Mouse (Mus musculus): ENCODE measurements at regions not wholly inside any gene's neighbourhood (a gene's known extent, or its start where the extent isn't known, plus 50 kb on each side); places are given as distances from the start of the nearest gene placed in this dataset.

DNA sequence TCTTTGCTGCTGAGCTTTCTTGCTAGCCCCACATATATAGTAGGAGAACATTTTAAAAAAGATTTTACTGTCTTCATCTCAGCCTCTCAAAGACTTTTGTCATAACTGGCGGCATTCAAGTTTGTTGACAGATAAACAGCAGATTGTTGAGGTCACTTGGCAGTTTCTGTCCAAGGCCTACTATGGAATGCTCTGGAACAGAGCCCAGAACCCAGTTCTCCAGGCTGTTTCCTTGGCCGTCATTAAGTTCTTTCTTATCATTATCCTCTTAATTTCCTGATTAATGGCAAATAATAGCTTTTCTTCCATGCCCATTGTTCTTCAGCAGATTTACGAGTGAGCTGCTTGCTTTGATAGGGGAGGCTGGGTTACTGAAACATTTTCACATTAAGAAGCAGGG is 203.9 kb downstream of the Fam173b start:
- Histone ChIP-seq H3K27me3 (ENCODE audit: control insufficient read depth, insufficient read depth, low read length, poor library complexity, severe bottlenecking) (no peaks in the 10 kb centered on the region), H3K9ac (ENCODE audit: low read depth, poor library complexity, severe bottlenecking) (no peak overlapping the region), H3K4me1 (ENCODE audit: control insufficient read depth, insufficient read depth, low read length) (no peaks in the 10 kb centered on the region), H3K27ac (ENCODE audit: insufficient read depth, low read length) (no peak overlapping the region), H3K36me3 (ENCODE audit: control insufficient read depth, insufficient read depth, low read length, poor library complexity, severe bottlenecking) (no peaks in the 10 kb centered on the region), H3K4me3 (ENCODE audit: low read depth, low read length) (no peak overlapping the region), H3K9me3 (replicated peaks; ENCODE audit: control insufficient read depth, insufficient read depth, low read length, poor library complexity, severe bottlenecking) (no peaks in the 10 kb centered on the region)
- TF ChIP-seq CTCF (IDR thresholded peaks at IDR 0.05; ENCODE audit: low read depth, low read length), result no peak
- TF ChIP-seq POLR2A (IDR thresholded peaks at IDR 0.05; ENCODE audit: insufficient read depth, low read length), result no peak
- TF ChIP-seq EP300 (IDR thresholded peaks at IDR 0.05; ENCODE audit: insufficient read depth, low read depth, low read length), result no peak

DNA sequence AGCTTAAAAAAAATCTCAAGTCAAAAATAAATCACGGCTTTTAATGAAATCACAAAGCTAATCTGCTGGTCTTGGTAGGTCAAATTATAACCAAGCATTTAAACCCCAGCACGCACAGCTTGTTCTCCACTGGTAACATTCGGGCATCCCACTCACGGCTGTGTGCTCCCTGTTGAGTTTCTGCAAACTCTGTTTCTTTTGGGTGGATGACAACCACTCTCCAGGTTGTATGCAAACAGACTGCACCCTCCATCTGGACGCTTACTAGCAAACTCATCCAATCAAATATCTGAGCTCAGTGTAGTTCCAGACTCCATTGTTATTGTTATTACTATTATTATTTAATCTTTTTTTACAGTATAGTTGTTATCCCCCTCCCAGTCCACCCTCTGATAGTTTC is 213.9 kb downstream of the Fam173b start:
- no peaks in the 10 kb centered on the region for H3K4me1 ChIP-seq (ENCODE audit: control insufficient read depth, insufficient read depth, low read length)
- H3K4me3 ChIP-seq (ENCODE audit: low read depth, low read length), result no peak overlapping the region
- H3K27ac ChIP-seq (ENCODE audit: insufficient read depth, low read length), result no peak overlapping the region
- H3K27me3 ChIP-seq (ENCODE audit: control insufficient read depth, insufficient read depth, low read length, poor library complexity, severe bottlenecking), result no peaks in the 10 kb centered on the region
- H3K9me3 ChIP-seq (replicated peaks; ENCODE audit: control insufficient read depth, insufficient read depth, low read length, poor library complexity, severe bottlenecking), result no peaks in the 10 kb centered on the region
- TF ChIP-seq CTCF (IDR thresholded peaks at IDR 0.05; ENCODE audit: low read depth, low read length) (no peak), EP300 (IDR thresholded peaks at IDR 0.05; ENCODE audit: insufficient read depth, low read depth, low read length) (no peak), POLR2A (IDR thresholded peaks at IDR 0.05; ENCODE audit: insufficient read depth, low read length) (no peak)
- no peaks in the 10 kb centered on the region for H3K36me3 ChIP-seq (ENCODE audit: control insufficient read depth, insufficient read depth, low read length, poor library complexity, severe bottlenecking)
- no peak overlapping the region for H3K9ac ChIP-seq (ENCODE audit: low read depth, poor library complexity, severe bottlenecking)

DNA sequence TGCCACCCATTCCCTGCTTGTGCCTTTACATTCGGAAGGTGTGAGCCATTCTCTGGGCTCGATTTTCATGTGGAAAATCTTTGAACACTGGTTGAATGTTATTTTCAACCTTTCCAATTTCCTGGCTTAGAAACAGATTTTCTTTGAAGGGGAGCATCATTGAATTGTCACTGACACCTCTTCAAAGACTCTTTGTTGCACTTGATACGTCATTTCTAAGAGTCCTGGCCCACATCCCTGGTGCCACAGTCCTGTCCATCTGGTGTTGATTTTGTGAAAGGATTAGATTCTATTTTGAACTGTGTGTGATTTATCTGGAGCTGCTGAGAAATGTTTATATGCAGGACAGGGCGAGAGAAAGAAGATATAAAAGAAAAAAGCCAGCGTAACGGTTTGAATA is 217.6 kb downstream of the Fam173b start:
- no peaks in the 10 kb centered on the region for H3K4me1 ChIP-seq (ENCODE audit: control insufficient read depth, insufficient read depth, low read length)
- TF ChIP-seq CTCF (IDR thresholded peaks at IDR 0.05; ENCODE audit: low read depth, low read length) (no peak), POLR2A (IDR thresholded peaks at IDR 0.05; ENCODE audit: insufficient read depth, low read length) (no peak)
- no peaks in the 10 kb centered on the region for H3K36me3 ChIP-seq (ENCODE audit: control insufficient read depth, insufficient read depth, low read length, poor library complexity, severe bottlenecking)
- H3K9ac ChIP-seq (ENCODE audit: low read depth, poor library complexity, severe bottlenecking), result no peak overlapping the region
- H3K27ac ChIP-seq (ENCODE audit: insufficient read depth, low read length), result no peak overlapping the region
- no peak overlapping the region for H3K4me3 ChIP-seq (ENCODE audit: low read depth, low read length)
- no peaks in the 10 kb centered on the region for H3K27me3 ChIP-seq (ENCODE audit: control insufficient read depth, insufficient read depth, low read length, poor library complexity, severe bottlenecking)
- H3K9me3 ChIP-seq (replicated peaks; ENCODE audit: control insufficient read depth, insufficient read depth, low read length, poor library complexity, severe bottlenecking), result no peaks in the 10 kb centered on the region

DNA sequence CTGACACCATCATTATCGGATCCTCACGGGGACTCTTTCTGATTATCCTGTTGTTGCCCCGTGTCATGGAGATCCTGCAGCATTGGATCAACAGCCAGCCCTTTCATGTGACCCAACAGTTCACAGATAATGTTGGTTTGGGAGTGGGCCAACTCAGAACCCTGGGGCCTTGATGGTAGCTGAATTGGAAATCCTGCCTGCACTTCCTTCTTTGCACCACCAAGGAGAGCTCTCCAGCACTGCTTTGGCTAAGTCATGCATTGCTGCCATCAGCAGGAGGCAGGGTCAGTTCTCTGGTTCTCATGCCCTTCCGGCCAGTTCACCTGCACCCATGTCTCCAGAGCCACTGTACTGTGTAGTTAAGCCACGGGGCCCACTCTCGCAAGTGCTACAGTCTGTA is 225.6 kb downstream of the Fam173b start:
- no peaks in the 10 kb centered on the region for H3K27me3 ChIP-seq (ENCODE audit: control insufficient read depth, insufficient read depth, low read length, poor library complexity, severe bottlenecking)
- H3K27ac ChIP-seq (ENCODE audit: insufficient read depth, low read length), result no peak overlapping the region
- no peak overlapping the region for H3K4me3 ChIP-seq (ENCODE audit: low read depth, low read length)
- H3K36me3 ChIP-seq (ENCODE audit: control insufficient read depth, insufficient read depth, low read length, poor library complexity, severe bottlenecking), result no peaks in the 10 kb centered on the region
- no peaks in the 10 kb centered on the region for H3K9me3 ChIP-seq (replicated peaks; ENCODE audit: control insufficient read depth, insufficient read depth, low read length, poor library complexity, severe bottlenecking)
- no peak overlapping the region for H3K9ac ChIP-seq (ENCODE audit: low read depth, poor library complexity, severe bottlenecking)
- H3K4me1 ChIP-seq (ENCODE audit: control insufficient read depth, insufficient read depth, low read length), result no peaks in the 10 kb centered on the region
- TF ChIP-seq CTCF (IDR thresholded peaks at IDR 0.05; ENCODE audit: low read depth, low read length) (no peak), POLR2A (IDR thresholded peaks at IDR 0.05; ENCODE audit: insufficient read depth, low read length) (no peak), EP300 (IDR thresholded peaks at IDR 0.05; ENCODE audit: insufficient read depth, low read depth, low read length) (no peak)

DNA sequence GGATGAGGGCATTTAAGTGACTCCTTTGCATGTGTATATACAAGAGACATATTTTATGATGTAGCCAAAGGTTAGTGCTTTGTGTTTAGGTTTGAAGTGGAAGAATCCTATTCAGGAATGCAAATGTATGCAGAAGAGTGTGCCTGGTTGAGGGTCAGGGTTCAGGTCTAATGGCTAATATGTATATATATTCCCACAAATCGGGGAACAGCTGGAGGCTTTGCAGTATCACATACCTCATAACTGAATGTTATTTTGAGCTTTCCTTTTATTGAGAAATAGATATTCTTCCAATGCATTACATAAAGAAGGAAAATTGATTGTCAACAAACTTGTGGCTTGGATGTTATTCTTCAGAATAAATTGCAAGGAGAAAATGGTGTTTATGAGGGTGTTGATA is 239.9 kb downstream of the Fam173b start:
- H3K4me1 ChIP-seq (ENCODE audit: control insufficient read depth, insufficient read depth, low read length), result no peaks in the 10 kb centered on the region
- no peaks in the 10 kb centered on the region for H3K36me3 ChIP-seq (ENCODE audit: control insufficient read depth, insufficient read depth, low read length, poor library complexity, severe bottlenecking)
- H3K27ac ChIP-seq (ENCODE audit: insufficient read depth, low read length), result no peak overlapping the region
- no peak overlapping the region for H3K4me3 ChIP-seq (ENCODE audit: low read depth, low read length)
- no peaks in the 10 kb centered on the region for H3K27me3 ChIP-seq (ENCODE audit: control insufficient read depth, insufficient read depth, low read length, poor library complexity, severe bottlenecking)
- no peak overlapping the region for H3K9ac ChIP-seq (ENCODE audit: low read depth, poor library complexity, severe bottlenecking)
- TF ChIP-seq POLR2A (IDR thresholded peaks at IDR 0.05; ENCODE audit: insufficient read depth, low read length), result no peak
- TF ChIP-seq CTCF (IDR thresholded peaks at IDR 0.05; ENCODE audit: low read depth, low read length), result no peak
- TF ChIP-seq EP300 (IDR thresholded peaks at IDR 0.05; ENCODE audit: insufficient read depth, low read depth, low read length), result no peak
- no peaks in the 10 kb centered on the region for H3K9me3 ChIP-seq (replicated peaks; ENCODE audit: control insufficient read depth, insufficient read depth, low read length, poor library complexity, severe bottlenecking)

DNA sequence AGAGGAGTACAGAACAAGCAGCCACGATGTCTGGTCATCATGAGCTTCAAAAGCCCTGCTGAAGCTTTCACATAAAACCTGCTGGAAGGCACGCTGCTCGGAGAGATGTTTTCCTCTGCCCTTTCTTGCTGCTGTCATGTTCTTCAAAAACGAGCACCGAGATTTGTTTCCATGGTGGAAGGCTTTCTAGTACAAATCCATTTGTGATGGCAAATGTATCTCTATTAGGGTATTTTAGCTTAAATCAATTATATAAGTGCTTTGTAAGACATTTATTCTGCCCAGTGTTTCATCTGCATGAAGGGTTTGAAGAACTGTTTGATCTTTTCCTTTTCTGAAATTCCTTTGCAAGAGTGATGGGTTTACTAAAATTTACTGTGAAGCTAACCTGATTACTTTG is 253.1 kb downstream of the Fam173b start:
- Histone ChIP-seq H3K36me3 (ENCODE audit: control insufficient read depth, insufficient read depth, low read length, poor library complexity, severe bottlenecking) (no peaks in the 10 kb centered on the region), H3K27me3 (ENCODE audit: control insufficient read depth, insufficient read depth, low read length, poor library complexity, severe bottlenecking) (no peaks in the 10 kb centered on the region), H3K27ac (ENCODE audit: insufficient read depth, low read length) (no peak overlapping the region), H3K9ac (ENCODE audit: low read depth, poor library complexity, severe bottlenecking) (no peak overlapping the region), H3K9me3 (replicated peaks; ENCODE audit: control insufficient read depth, insufficient read depth, low read length, poor library complexity, severe bottlenecking) (no peaks in the 10 kb centered on the region), H3K4me3 (ENCODE audit: low read depth, low read length) (no peak overlapping the region), H3K4me1 (ENCODE audit: control insufficient read depth, insufficient read depth, low read length) (no peaks in the 10 kb centered on the region)
- TF ChIP-seq POLR2A (IDR thresholded peaks at IDR 0.05; ENCODE audit: insufficient read depth, low read length), result no peak
- TF ChIP-seq CTCF (IDR thresholded peaks at IDR 0.05; ENCODE audit: low read depth, low read length), result no peak
- TF ChIP-seq EP300 (IDR thresholded peaks at IDR 0.05; ENCODE audit: insufficient read depth, low read depth, low read length), result no peak
